Mouse (Mus musculus): Measurements from ENCODE around the gene Hgd. TPM values are rescaled to one million over a fixed set of nuclear protein-coding genes. Genes with fewer than 3 reads are reported as not detected.
A peak's percentile ranks its signal among the peaks of the same experiment; 100 is the strongest.

Hgd gene
- polyA plus RNA-seq, 1 experiment: 0.02 TPM

- TF ChIP-seq POLR2AphosphoS2 (IDR thresholded peaks at IDR 0.05; ENCODE audit: insufficient read length, low read depth) (no peak), REST (IDR thresholded peaks at IDR 0.05; ENCODE audit: insufficient read depth, insufficient read length) (no peak), TCF3 (IDR thresholded peaks at IDR 0.05; ENCODE audit: insufficient read length, low read depth) (no peak), MYOG (IDR thresholded peaks at IDR 0.05; ENCODE audit: control insufficient read depth in 1 of 3, insufficient read depth in 1 of 3, insufficient read length in 2 of 3, low read depth in 2 of 3) (no peak), POLR2A (IDR thresholded peaks at IDR 0.05; ENCODE audit: insufficient read length, low read depth) (no peak), USF1 (IDR thresholded peaks at IDR 0.05; ENCODE audit: low read depth) (no peak), MYOD1 (IDR thresholded peaks at IDR 0.05; ENCODE audit: control insufficient read depth in 1 of 3, insufficient read length in 2 of 3, low read depth in 2 of 3) (peak in 1 of 3 experiments; percentile 71), TCF12 (IDR thresholded peaks at IDR 0.05; ENCODE audit: insufficient read depth, poor library complexity, severe bottlenecking) (no peak)
- no peaks in the 10 kb centered on the region for H3K79me2 ChIP-seq (ENCODE audit: control insufficient read depth, insufficient read depth)
- H3K4me3 ChIP-seq: no peak overlapping the region
- H3ac ChIP-seq (ENCODE audit: control insufficient read depth, insufficient read length): no peak overlapping the region
- H3K36me3 ChIP-seq (ENCODE audit: control insufficient read depth, insufficient read depth): no peaks in the 10 kb centered on the region
- H3K27me3 ChIP-seq (ENCODE audit: control insufficient read depth, insufficient read depth, insufficient read length): no peaks in the 10 kb centered on the region
- H3K4me2 ChIP-seq (ENCODE audit: low read depth): no peak overlapping the region
These were observed 37.7 kb downstream of the Hgd start for GRCm38 (mm10) chr16:37617695-37618094.

GRCm38 (mm10) chr16:37622403-37622802 lies 42.5 kb downstream of the Hgd start:
- Histone ChIP-seq H3K36me3 (ENCODE audit: control insufficient read depth, insufficient read depth) (no peaks in the 10 kb centered on the region), H3K4me3 (no peak overlapping the region), H3ac (ENCODE audit: control insufficient read depth, insufficient read length) (no peak overlapping the region), H3K79me2 (ENCODE audit: control insufficient read depth, insufficient read depth) (no peaks in the 10 kb centered on the region), H3K4me2 (ENCODE audit: low read depth) (no peak overlapping the region), H3K27me3 (ENCODE audit: control insufficient read depth, insufficient read depth, insufficient read length) (no peaks in the 10 kb centered on the region)
- TF ChIP-seq USF1 (IDR thresholded peaks at IDR 0.05; ENCODE audit: low read depth): no peak
- TF ChIP-seq TCF12 (IDR thresholded peaks at IDR 0.05; ENCODE audit: insufficient read depth, poor library complexity, severe bottlenecking): no peak
- no peak for TF ChIP-seq E2F4 (IDR thresholded peaks at IDR 0.05; ENCODE audit: insufficient read depth)
- no peak for TF ChIP-seq POLR2AphosphoS2 (IDR thresholded peaks at IDR 0.05; ENCODE audit: insufficient read length, low read depth)
- TF ChIP-seq REST (IDR thresholded peaks at IDR 0.05; ENCODE audit: insufficient read depth, insufficient read length): no peak
- no peak for TF ChIP-seq TCF3 (IDR thresholded peaks at IDR 0.05; ENCODE audit: insufficient read length, low read depth)
- no peak for TF ChIP-seq MYOG (IDR thresholded peaks at IDR 0.05; ENCODE audit: control insufficient read depth in 1 of 3, insufficient read depth in 1 of 3, insufficient read length in 2 of 3, low read depth in 2 of 3)
- TF ChIP-seq CEBPB (IDR thresholded peaks at IDR 0.05; ENCODE audit: insufficient read depth, poor library complexity, severe bottlenecking): no peak
- TF ChIP-seq SRF (IDR thresholded peaks at IDR 0.05; ENCODE audit: control insufficient read depth, insufficient read length, low read depth): no peak
- no peak for TF ChIP-seq POLR2A (IDR thresholded peaks at IDR 0.05; ENCODE audit: insufficient read length, low read depth)
- no peak for TF ChIP-seq MAX (IDR thresholded peaks at IDR 0.05; ENCODE audit: low read depth)
- no peak for TF ChIP-seq MYOD1 (IDR thresholded peaks at IDR 0.05; ENCODE audit: control insufficient read depth in 1 of 3, insufficient read length in 2 of 3, low read depth in 2 of 3)

- Histone ChIP-seq H3ac (ENCODE audit: control insufficient read depth, insufficient read length) (no peak overlapping the region), H3K4me3 (no peak overlapping the region), H3K36me3 (ENCODE audit: control insufficient read depth, insufficient read depth) (no peaks in the 10 kb centered on the region), H3K79me2 (ENCODE audit: control insufficient read depth, insufficient read depth) (no peaks in the 10 kb centered on the region), H3K27me3 (ENCODE audit: control insufficient read depth, insufficient read depth, insufficient read length) (no peaks in the 10 kb centered on the region), H3K4me2 (ENCODE audit: low read depth) (no peak overlapping the region)
- TF ChIP-seq SRF (IDR thresholded peaks at IDR 0.05; ENCODE audit: control insufficient read depth, insufficient read length, low read depth) (no peak), REST (IDR thresholded peaks at IDR 0.05; ENCODE audit: insufficient read depth, insufficient read length) (no peak), MAX (IDR thresholded peaks at IDR 0.05; ENCODE audit: low read depth) (no peak), CEBPB (IDR thresholded peaks at IDR 0.05; ENCODE audit: insufficient read depth, poor library complexity, severe bottlenecking) (no peak), TCF3 (IDR thresholded peaks at IDR 0.05; ENCODE audit: insufficient read length, low read depth) (no peak), MYOD1 (IDR thresholded peaks at IDR 0.05; ENCODE audit: control insufficient read depth in 1 of 3, insufficient read length in 2 of 3, low read depth in 2 of 3) (no peak), POLR2AphosphoS2 (IDR thresholded peaks at IDR 0.05; ENCODE audit: insufficient read length, low read depth) (no peak), E2F4 (IDR thresholded peaks at IDR 0.05; ENCODE audit: insufficient read depth) (no peak), USF1 (IDR thresholded peaks at IDR 0.05; ENCODE audit: low read depth) (no peak), POLR2A (IDR thresholded peaks at IDR 0.05; ENCODE audit: insufficient read length, low read depth) (no peak), MYOG (IDR thresholded peaks at IDR 0.05; ENCODE audit: control insufficient read depth in 1 of 3, insufficient read depth in 1 of 3, insufficient read length in 2 of 3, low read depth in 2 of 3) (no peak), TCF12 (IDR thresholded peaks at IDR 0.05; ENCODE audit: insufficient read depth, poor library complexity, severe bottlenecking) (no peak)
These were observed 43.0 kb downstream of the Hgd start for GRCm38 (mm10) chr16:37622919-37623318.

- Histone ChIP-seq H3K4me3 (no peak overlapping the region), H3K27me3 (ENCODE audit: control insufficient read depth, insufficient read depth, insufficient read length) (no peaks in the 10 kb centered on the region), H3K4me2 (ENCODE audit: low read depth) (no peak overlapping the region), H3K79me2 (ENCODE audit: control insufficient read depth, insufficient read depth) (no peaks in the 10 kb centered on the region), H3K36me3 (ENCODE audit: control insufficient read depth, insufficient read depth) (no peaks in the 10 kb centered on the region), H3ac (ENCODE audit: control insufficient read depth, insufficient read length) (no peak overlapping the region)
- no peak for TF ChIP-seq POLR2A (IDR thresholded peaks at IDR 0.05; ENCODE audit: insufficient read length, low read depth)
- no peak for TF ChIP-seq MYOD1 (IDR thresholded peaks at IDR 0.05; ENCODE audit: control insufficient read depth in 1 of 3, insufficient read length in 2 of 3, low read depth in 2 of 3)
- no peak for TF ChIP-seq E2F4 (IDR thresholded peaks at IDR 0.05; ENCODE audit: insufficient read depth)
- no peak for TF ChIP-seq SRF (IDR thresholded peaks at IDR 0.05; ENCODE audit: control insufficient read depth, insufficient read length, low read depth)
- no peak for TF ChIP-seq CEBPB (IDR thresholded peaks at IDR 0.05; ENCODE audit: insufficient read depth, poor library complexity, severe bottlenecking)
- TF ChIP-seq USF1 (IDR thresholded peaks at IDR 0.05; ENCODE audit: low read depth): no peak
- no peak for TF ChIP-seq TCF12 (IDR thresholded peaks at IDR 0.05; ENCODE audit: insufficient read depth, poor library complexity, severe bottlenecking)
- no peak for TF ChIP-seq TCF3 (IDR thresholded peaks at IDR 0.05; ENCODE audit: insufficient read length, low read depth)
- TF ChIP-seq POLR2AphosphoS2 (IDR thresholded peaks at IDR 0.05; ENCODE audit: insufficient read length, low read depth): no peak
- TF ChIP-seq MAX (IDR thresholded peaks at IDR 0.05; ENCODE audit: low read depth): no peak
- no peak for TF ChIP-seq MYOG (IDR thresholded peaks at IDR 0.05; ENCODE audit: control insufficient read depth in 1 of 3, insufficient read depth in 1 of 3, insufficient read length in 2 of 3, low read depth in 2 of 3)
- TF ChIP-seq REST (IDR thresholded peaks at IDR 0.05; ENCODE audit: insufficient read depth, insufficient read length): no peak
These were observed 46.5 kb downstream of the Hgd start for GRCm38 (mm10) chr16:37626388-37626949.

Data from myocyte (in vitro differentiated cells).